Mouse (Mus musculus): ENCODE results near the gene Fpgs. TPM values are rescaled to one million over a fixed set of nuclear protein-coding genes. Genes with fewer than 3 reads are reported as not detected.
A peak's percentile ranks its signal among the peaks of the same experiment; 100 is the strongest.

Fpgs gene
- polyA plus RNA-seq, 1 experiment from 2014 or later, result 33.2 TPM

DNA sequence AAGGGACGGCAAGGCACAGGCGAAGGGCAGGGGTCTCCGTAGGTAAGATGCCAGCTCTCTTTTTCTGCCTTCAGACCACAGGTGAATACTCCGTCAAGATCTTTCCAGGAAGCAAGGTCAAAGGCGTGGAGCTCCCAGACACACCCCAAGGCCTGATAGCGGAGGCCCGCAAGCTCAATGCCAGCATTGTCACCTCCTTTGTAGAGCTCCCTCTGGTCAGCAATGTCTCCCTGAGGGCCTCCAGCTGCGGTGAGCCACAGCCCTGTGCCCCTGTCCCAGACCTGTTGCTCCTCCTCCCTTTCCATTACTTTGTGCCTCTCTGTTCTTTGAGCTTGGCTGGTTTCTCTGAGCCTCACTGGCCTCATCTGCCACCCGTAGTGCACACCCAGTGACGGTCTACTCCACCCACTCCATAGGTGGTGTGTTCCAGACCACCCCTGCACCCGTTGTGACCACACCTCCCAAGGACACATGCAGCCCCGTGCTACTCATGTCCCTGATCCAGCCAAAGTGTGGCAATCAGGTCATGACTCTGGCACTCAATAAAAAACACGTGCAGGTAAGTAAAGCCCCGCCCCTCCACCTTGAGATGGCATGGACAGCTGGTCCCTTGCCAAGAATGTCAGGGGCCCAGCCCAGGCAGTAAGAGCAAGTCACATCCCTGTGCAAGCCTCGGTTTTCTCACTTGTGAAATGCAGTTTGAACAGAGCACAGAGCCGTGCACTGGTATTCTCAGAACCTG is 30.6 kb downstream of the Fpgs start:
- H3K27ac ChIP-seq (ENCODE audit: low read depth, low read length), result no peak overlapping the region
- 0 out of 2 replicates have a peak, but pooled peaks have one; percentile 52 for ATAC-seq (ENCODE audit: low FRiP score, low TSS enrichment)
- no peaks in the 10 kb centered on the region for H3K4me1 ChIP-seq (ENCODE audit: control insufficient read depth, insufficient read depth, low read length)
- peaks cover 4% of the 10 kb centered on the region; the same call in 1 of the 2 replicates for H3K36me3 ChIP-seq (ENCODE audit: control insufficient read depth, insufficient read depth, low read length)
- H3K27me3 ChIP-seq (ENCODE audit: control insufficient read depth, insufficient read depth, low read length), result no peaks in the 10 kb centered on the region
- WGBS, result 72% methylated on average over 16 of the region's 16 CpGs
- H3K9ac ChIP-seq (ENCODE audit: low read depth, low read length), result no peak overlapping the region
- H3K9me3 ChIP-seq (ENCODE audit: control insufficient read depth, low read length), result no peaks in the 10 kb centered on the region
- no peak overlapping the region for H3K4me2 ChIP-seq (replicated peaks; ENCODE audit: low read depth, low read length)
- no peak overlapping the region for H3K4me3 ChIP-seq (ENCODE audit: low read length)

DNA sequence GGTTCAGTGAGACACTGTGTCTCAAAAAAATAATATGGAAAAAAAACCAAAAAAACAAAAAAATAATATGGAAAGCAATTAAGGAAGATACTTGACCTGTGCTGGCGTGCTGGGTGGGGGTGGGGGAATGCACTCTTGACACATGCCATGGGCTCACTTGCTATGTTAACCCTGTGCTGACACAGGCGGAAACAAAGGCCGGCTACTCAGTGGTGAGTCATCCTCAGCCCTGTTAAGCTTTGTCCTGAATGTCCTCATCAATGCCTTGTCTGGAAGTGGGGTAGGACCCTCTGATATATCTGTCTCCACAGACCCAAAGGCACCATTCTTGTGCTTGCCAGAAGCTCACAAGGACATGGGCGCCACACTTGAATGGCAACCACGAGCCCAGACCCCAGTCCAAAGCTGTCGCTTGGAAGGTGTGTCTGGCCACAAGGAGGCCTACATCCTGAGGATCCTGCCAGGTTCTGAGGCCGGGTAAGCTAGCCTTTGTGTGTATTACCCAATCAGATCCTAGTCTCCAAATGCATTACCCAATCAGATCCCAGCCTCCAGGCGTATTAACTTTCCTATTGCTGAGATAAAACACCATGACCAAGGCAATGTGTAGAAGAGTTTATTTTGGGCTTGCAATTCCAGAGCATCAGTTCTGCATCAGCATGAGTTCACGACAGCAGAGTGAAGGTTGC is 31.9 kb downstream of the Fpgs start:
- Histone ChIP-seq H3K4me1 (ENCODE audit: control insufficient read depth, insufficient read depth, low read length) (no peaks in the 10 kb centered on the region), H3K4me2 (replicated peaks; ENCODE audit: low read depth, low read length) (no peak overlapping the region), H3K36me3 (ENCODE audit: control insufficient read depth, insufficient read depth, low read length) (peaks cover 4% of the 10 kb centered on the region; the same call in 1 of the 2 replicates), H3K9ac (ENCODE audit: low read depth, low read length) (no peak overlapping the region), H3K9me3 (ENCODE audit: control insufficient read depth, low read length) (no peaks in the 10 kb centered on the region), H3K4me3 (ENCODE audit: low read length) (no peak overlapping the region), H3K27me3 (ENCODE audit: control insufficient read depth, insufficient read depth, low read length) (no peaks in the 10 kb centered on the region), H3K27ac (ENCODE audit: low read depth, low read length) (no peak overlapping the region)
- 71% methylated on average over 9 of the region's 9 CpGs for WGBS
- ATAC-seq (ENCODE audit: low FRiP score, low TSS enrichment), result no peak

DNA sequence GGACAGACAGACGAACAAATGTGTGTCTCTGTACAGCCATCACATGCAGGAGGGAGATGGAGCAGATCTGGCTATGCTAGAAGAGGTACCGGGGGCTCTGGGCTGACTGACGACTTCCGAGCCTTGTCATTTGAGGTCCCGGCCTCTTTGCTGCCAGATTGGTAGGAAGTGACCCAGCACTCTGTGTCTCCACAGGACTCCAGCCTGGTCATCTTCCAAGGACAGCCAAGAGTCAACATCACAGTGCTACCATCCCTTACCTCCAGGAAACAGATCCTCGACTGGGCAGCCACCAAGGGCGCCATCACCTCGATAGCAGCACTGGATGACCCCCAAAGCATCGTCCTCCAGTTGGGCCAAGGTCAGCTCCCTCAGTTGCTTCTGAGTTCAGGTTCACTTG is 32.8 kb downstream of the Fpgs start:
- Histone ChIP-seq H3K4me3 (ENCODE audit: low read length) (no peak overlapping the region), H3K27ac (ENCODE audit: low read depth, low read length) (no peak overlapping the region), H3K4me2 (replicated peaks; ENCODE audit: low read depth, low read length) (no peak overlapping the region), H3K27me3 (ENCODE audit: control insufficient read depth, insufficient read depth, low read length) (no peaks in the 10 kb centered on the region), H3K9me3 (ENCODE audit: control insufficient read depth, low read length) (no peaks in the 10 kb centered on the region), H3K9ac (ENCODE audit: low read depth, low read length) (no peak overlapping the region), H3K36me3 (ENCODE audit: control insufficient read depth, insufficient read depth, low read length) (peaks cover 4% of the 10 kb centered on the region; the same call in 1 of the 2 replicates), H3K4me1 (ENCODE audit: control insufficient read depth, insufficient read depth, low read length) (no peaks in the 10 kb centered on the region)
- 82% methylated on average over 9 of the region's 9 CpGs for WGBS
- no peak for ATAC-seq (ENCODE audit: low FRiP score, low TSS enrichment)

DNA sequence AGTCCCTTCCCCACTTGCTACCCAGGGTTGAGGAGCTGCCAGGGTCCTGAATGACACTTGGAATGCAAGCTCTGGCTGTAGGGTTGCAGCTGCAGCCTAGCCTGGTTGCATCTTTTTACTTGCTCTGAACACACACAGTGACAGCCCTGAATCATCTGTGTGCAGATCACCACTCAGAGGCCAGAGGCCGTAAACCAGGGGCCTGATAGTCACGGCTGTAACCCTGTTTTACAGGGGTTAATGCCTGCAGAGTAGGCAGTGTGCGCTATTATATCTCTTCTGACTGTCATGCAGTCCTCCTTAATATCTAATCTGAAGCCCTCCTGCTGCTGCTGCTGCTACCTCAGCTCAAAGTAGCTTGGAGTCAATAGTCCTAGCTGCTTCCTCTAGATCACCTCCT is 34.1 kb downstream of the Fpgs start:
- 35% methylated on average over 3 of the region's 3 CpGs for WGBS
- H3K4me2 ChIP-seq (replicated peaks; ENCODE audit: low read depth, low read length), result no peak overlapping the region
- H3K27ac ChIP-seq (ENCODE audit: low read depth, low read length), result no peak overlapping the region
- no peaks in the 10 kb centered on the region for H3K9me3 ChIP-seq (ENCODE audit: control insufficient read depth, low read length)
- H3K4me3 ChIP-seq (ENCODE audit: low read length), result no peak overlapping the region
- no peaks in the 10 kb centered on the region for H3K27me3 ChIP-seq (ENCODE audit: control insufficient read depth, insufficient read depth, low read length)
- no peak for ATAC-seq (ENCODE audit: low FRiP score, low TSS enrichment)
- no peak overlapping the region for H3K9ac ChIP-seq (ENCODE audit: low read depth, low read length)
- peaks cover 4% of the 10 kb centered on the region; the same call in 1 of the 2 replicates for H3K36me3 ChIP-seq (ENCODE audit: control insufficient read depth, insufficient read depth, low read length)
- no peaks in the 10 kb centered on the region for H3K4me1 ChIP-seq (ENCODE audit: control insufficient read depth, insufficient read depth, low read length)

DNA sequence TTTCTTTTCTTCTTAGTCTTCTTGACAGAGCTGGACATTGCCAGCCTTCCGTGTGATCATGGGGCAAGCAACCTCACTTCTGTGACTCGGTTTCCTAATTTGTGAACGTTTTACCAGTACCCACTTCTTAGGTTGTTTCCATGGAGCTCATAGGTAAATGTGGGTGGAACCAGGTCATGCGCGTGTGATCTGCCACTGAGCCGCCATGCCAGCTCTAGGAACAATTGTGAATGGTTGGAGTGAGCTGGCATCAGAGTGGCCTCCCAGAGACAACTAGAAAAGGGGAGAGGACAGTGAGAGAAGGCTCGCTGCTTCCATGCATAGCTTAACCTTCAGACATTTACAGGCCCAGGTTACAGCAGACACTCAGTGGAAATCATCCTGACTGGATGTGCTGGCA is 35.8 kb downstream of the Fpgs start:
- Histone ChIP-seq H3K36me3 (ENCODE audit: control insufficient read depth, insufficient read depth, low read length) (0 out of 2 replicates have a peak, but pooled peaks cover 4% of the 10 kb centered on the region), H3K4me2 (replicated peaks; ENCODE audit: low read depth, low read length) (no peak overlapping the region), H3K27ac (ENCODE audit: low read depth, low read length) (no peak overlapping the region), H3K27me3 (ENCODE audit: control insufficient read depth, insufficient read depth, low read length) (no peaks in the 10 kb centered on the region), H3K4me3 (ENCODE audit: low read length) (no peak overlapping the region), H3K4me1 (ENCODE audit: control insufficient read depth, insufficient read depth, low read length) (no peaks in the 10 kb centered on the region), H3K9ac (ENCODE audit: low read depth, low read length) (no peak overlapping the region), H3K9me3 (ENCODE audit: control insufficient read depth, low read length) (no peaks in the 10 kb centered on the region)
- 95% methylated on average over 7 of the region's 7 CpGs for WGBS
- no peak for ATAC-seq (ENCODE audit: low FRiP score, low TSS enrichment)

DNA sequence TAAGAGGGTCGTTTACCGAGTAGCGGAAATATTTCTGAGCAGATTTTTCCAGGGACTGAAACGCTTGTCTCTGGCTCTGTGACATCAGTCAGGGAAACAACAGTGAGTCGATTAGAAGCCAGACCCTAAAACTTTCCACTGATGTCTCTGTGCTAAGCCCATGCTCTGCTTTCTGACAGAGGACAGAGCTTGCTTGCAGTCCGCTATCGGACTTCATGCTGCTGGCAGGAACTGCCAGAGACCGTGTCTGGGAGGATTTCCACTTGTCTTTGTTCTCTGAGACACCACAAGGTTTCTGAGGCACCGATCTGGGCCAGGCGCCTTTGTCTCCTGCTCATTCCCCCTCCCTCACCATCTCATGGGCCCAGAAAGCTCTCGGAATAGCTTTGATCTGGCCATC is 36.2 kb downstream of the Fpgs start:
- no peak overlapping the region for H3K27ac ChIP-seq (ENCODE audit: low read depth, low read length)
- no peaks in the 10 kb centered on the region for H3K27me3 ChIP-seq (ENCODE audit: control insufficient read depth, insufficient read depth, low read length)
- no peaks in the 10 kb centered on the region for H3K4me1 ChIP-seq (ENCODE audit: control insufficient read depth, insufficient read depth, low read length)
- no peak overlapping the region for H3K4me3 ChIP-seq (ENCODE audit: low read length)
- H3K4me2 ChIP-seq (replicated peaks; ENCODE audit: low read depth, low read length), result no peak overlapping the region
- H3K9ac ChIP-seq (ENCODE audit: low read depth, low read length), result no peak overlapping the region
- no peak for ATAC-seq (ENCODE audit: low FRiP score, low TSS enrichment)
- 56% methylated on average over 11 of the region's 11 CpGs for WGBS
- H3K36me3 ChIP-seq (ENCODE audit: control insufficient read depth, insufficient read depth, low read length), result 0 out of 2 replicates have a peak, but pooled peaks cover 4% of the 10 kb centered on the region
- H3K9me3 ChIP-seq (ENCODE audit: control insufficient read depth, low read length), result no peaks in the 10 kb centered on the region

DNA sequence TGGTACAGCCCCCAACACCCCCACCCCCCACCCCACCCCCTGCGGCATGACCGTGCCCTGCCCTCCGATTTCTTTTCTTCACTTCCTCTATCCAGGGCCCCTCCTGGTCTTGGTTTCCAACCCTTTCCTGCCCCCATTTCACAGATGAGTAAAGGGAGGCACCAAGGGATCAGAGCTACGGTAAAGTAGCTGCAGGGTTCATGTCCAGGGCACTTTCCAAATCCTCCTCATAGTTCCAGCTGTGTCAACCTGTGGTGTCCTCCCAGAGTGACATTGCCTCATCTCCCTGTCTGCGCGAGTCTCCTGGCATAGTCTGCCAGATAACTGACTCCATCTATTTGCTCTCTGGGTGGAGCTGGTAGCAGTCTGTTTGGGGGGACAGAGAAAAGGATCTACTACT is 38.1 kb downstream of the Fpgs start:
- Histone ChIP-seq H3K9me3 (ENCODE audit: control insufficient read depth, low read length) (no peaks in the 10 kb centered on the region), H3K9ac (ENCODE audit: low read depth, low read length) (no peak overlapping the region), H3K27ac (ENCODE audit: low read depth, low read length) (0 out of 2 replicates have a peak overlapping the region, but pooled peaks have one; percentile 11), H3K4me1 (ENCODE audit: control insufficient read depth, insufficient read depth, low read length) (peaks cover 13% of the 10 kb centered on the region; the same call in 1 of the 2 replicates), H3K4me3 (ENCODE audit: low read length) (no peak overlapping the region), H3K36me3 (ENCODE audit: control insufficient read depth, insufficient read depth, low read length) (no peaks in the 10 kb centered on the region; the same call in 1 of the 2 replicates), H3K27me3 (ENCODE audit: control insufficient read depth, insufficient read depth, low read length) (no peaks in the 10 kb centered on the region), H3K4me2 (replicated peaks; ENCODE audit: low read depth, low read length) (no peak overlapping the region)
- ATAC-seq (ENCODE audit: low FRiP score, low TSS enrichment), result no peak
- WGBS, result 84% methylated on average over 6 of the region's 6 CpGs

DNA sequence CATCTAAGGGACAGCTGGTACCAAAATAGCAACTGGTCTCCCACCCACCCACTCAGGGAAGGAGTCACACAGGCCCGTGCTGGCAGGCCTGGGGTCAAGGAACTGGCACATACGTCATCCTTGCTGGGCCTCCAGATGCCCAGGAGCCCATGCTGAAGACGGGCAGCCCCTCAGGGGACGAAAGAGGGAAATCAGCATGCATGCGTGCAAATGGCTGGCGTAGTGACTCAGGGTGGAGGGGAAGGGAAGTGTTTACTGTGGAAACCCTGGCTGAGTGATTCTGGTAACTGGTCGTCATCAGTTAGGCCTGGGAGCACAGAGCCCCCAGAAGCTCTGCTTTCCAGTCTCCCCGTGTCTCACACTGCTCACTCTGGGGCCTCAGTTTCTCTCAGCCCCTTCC is 38.6 kb downstream of the Fpgs start:
- Histone ChIP-seq H3K36me3 (ENCODE audit: control insufficient read depth, insufficient read depth, low read length) (no peaks in the 10 kb centered on the region; the same call in 1 of the 2 replicates), H3K9ac (ENCODE audit: low read depth, low read length) (no peak overlapping the region), H3K27ac (ENCODE audit: low read depth, low read length) (peak overlapping the region; percentile 27; the same call in 1 of the 2 replicates), H3K4me1 (ENCODE audit: control insufficient read depth, insufficient read depth, low read length) (peaks cover 13% of the 10 kb centered on the region; the same call in 1 of the 2 replicates), H3K4me2 (replicated peaks; ENCODE audit: low read depth, low read length) (no peak overlapping the region), H3K9me3 (ENCODE audit: control insufficient read depth, low read length) (no peaks in the 10 kb centered on the region), H3K27me3 (ENCODE audit: control insufficient read depth, insufficient read depth, low read length) (no peaks in the 10 kb centered on the region), H3K4me3 (ENCODE audit: low read length) (no peak overlapping the region)
- ATAC-seq (ENCODE audit: low FRiP score, low TSS enrichment), result no peak
- 69% methylated on average over 8 of the region's 8 CpGs for WGBS

DNA sequence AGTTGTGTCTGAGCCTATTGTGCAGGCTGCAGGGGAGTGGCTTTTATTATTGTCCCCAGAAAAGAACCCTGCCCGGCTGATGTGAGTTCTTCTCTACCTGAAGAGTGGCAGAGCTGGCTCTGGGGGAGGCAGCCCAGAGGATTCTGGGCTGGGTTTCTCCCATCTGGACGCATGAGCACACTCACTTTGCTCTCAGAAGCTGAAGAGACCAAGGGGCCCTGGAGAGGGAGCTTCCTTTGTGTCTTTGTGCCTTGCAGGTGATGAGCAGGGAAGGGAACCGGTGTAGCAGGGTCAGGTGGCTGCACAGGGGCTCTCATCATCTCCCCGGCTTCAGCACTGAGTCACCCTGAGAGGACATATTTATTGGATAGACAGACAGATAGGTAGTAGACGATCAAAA is 41.7 kb downstream of the Fpgs start:
- no peak overlapping the region for H3K9ac ChIP-seq (ENCODE audit: low read depth, low read length)
- 58% methylated on average over 5 of the region's 5 CpGs for WGBS
- no peaks in the 10 kb centered on the region; the same call in 1 of the 2 replicates for H3K36me3 ChIP-seq (ENCODE audit: control insufficient read depth, insufficient read depth, low read length)
- H3K4me2 ChIP-seq (replicated peaks; ENCODE audit: low read depth, low read length), result no peak overlapping the region
- no peak for ATAC-seq (ENCODE audit: low FRiP score, low TSS enrichment)
- H3K27me3 ChIP-seq (ENCODE audit: control insufficient read depth, insufficient read depth, low read length), result no peaks in the 10 kb centered on the region
- peaks cover 13% of the 10 kb centered on the region; the same call in 1 of the 2 replicates for H3K4me1 ChIP-seq (ENCODE audit: control insufficient read depth, insufficient read depth, low read length)
- no peak overlapping the region for H3K4me3 ChIP-seq (ENCODE audit: low read length)
- 0 out of 2 replicates have a peak overlapping the region, but pooled peaks have one; percentile 6 for H3K27ac ChIP-seq (ENCODE audit: low read depth, low read length)
- no peaks in the 10 kb centered on the region for H3K9me3 ChIP-seq (ENCODE audit: control insufficient read depth, low read length)
